Comparison of ENCODE assay signal across 9 mouse cellular contexts in genomic region chr14:19803623-19804022, GRCm38 (mm10). TPM values are rescaled to one million over a fixed set of nuclear protein-coding genes. Genes with fewer than 3 reads are reported as not detected.
DNase-seq lines count a peak whose midpoint lies in the region; ATAC-seq lines count a peak whose summit lies in the region.
"Had no signal": no experiment of that assay in that cellular context is flagged by ENCODE, and none has a peak within 500 bp of the region (broad histone marks: within the 10 kb centered on the region; RNA-seq: fewer than 3 reads in every experiment).

No protein-coding gene starts in this region.

- peaks cover 80% of the 10 kb centered on the region for H3K36me3 ChIP-seq in heart, embryonic 12.5 days
- peaks cover 21% of the 10 kb centered on the region for H3K36me3 ChIP-seq in liver, embryonic 12.5 days

- no peaks in the 10 kb centered on the region for H3K27me3 ChIP-seq in heart, embryonic 12.5 days (replicated peaks)
- no peaks in the 10 kb centered on the region for H3K27me3 ChIP-seq in liver, embryonic 12.5 days (replicated peaks)

- WGBS in heart, embryonic 12.5 days = 31% methylated on average over 10 of the region's 10 CpGs
- 33% methylated on average over 10 of the region's 10 CpGs for WGBS in liver, embryonic 12.5 days (ENCODE audit: insufficient replicate concordance)

- no peak overlapping the region for H3K4me2 ChIP-seq in heart, embryonic 12.5 days
- H3K4me2 ChIP-seq in liver, embryonic 12.5 days = peak overlapping the region; percentile 11; the same call in 1 of the 2 replicates

- H3K27ac ChIP-seq in heart, embryonic 12.5 days (ENCODE audit: poor library complexity, severe bottlenecking) = no peak overlapping the region
- H3K27ac ChIP-seq in liver, embryonic 12.5 days = no peak overlapping the region
- H3K27ac ChIP-seq: kidney, postnatal 0 days had no signal

- no peak for DNase-seq in heart, adult 18-20 months
- DNase-seq in 416B (ENCODE audit: low read depth) (peak; percentile 73), ZHBTc4 (ENCODE audit: low read depth, low spot score) (peak; percentile 86)
- DNase-seq in right cerebral cortex, postnatal 10 days (ENCODE audit: low spot score in 2 of 2) = no peak
- DNase-seq in urinary bladder, adult 18-20 months (ENCODE audit: low spot score in 2 of 2) = no peak

- H3K4me1 ChIP-seq in heart, embryonic 12.5 days (replicated peaks) = peaks cover 16% of the 10 kb centered on the region
- peaks cover 12% of the 10 kb centered on the region for H3K4me1 ChIP-seq in liver, embryonic 12.5 days

- ATAC-seq in heart, embryonic 12.5 days (ENCODE audit: insufficient number of reproducible peaks, low FRiP score) = peak; percentile 63; the same call in 1 of the 2 replicates
- peak; percentile 70 for ATAC-seq in liver, embryonic 12.5 days
- ATAC-seq in megakaryocyte, adult 5-6 weeks (ENCODE audit: poor library complexity, severe bottlenecking) = no peak

- H3K9me3 ChIP-seq in heart, embryonic 12.5 days (replicated peaks) = no peaks in the 10 kb centered on the region
- H3K9me3 ChIP-seq in liver, embryonic 12.5 days (replicated peaks) = no peaks in the 10 kb centered on the region

- H3K4me3 ChIP-seq in heart, embryonic 12.5 days = no peak overlapping the region
- H3K4me3 ChIP-seq in liver, embryonic 12.5 days = no peak overlapping the region

- H3K9ac ChIP-seq in heart, embryonic 12.5 days = no peak overlapping the region
- H3K9ac ChIP-seq in liver, embryonic 12.5 days = no peak overlapping the region

RNA-seq across cellular contexts. Expression of gene Rtraf, which starts 20.0 kb away (rescaled TPM):
- 184 and 193 TPM in 2 replicates for polyA plus RNA-seq in heart, embryonic 12.5 days (2016; fragmentation: Nextera tagmentation; extraction: Ambion mirVana)
- 10 to 100 TPM; 68.5 to 70.3 TPM for total RNA-seq in heart, adult 18-20 months (2021)
- polyA plus RNA-seq in liver, embryonic 12.5 days (2016; fragmentation: Nextera tagmentation; extraction: Ambion mirVana) = 118 and 123 TPM in 2 replicates
- total RNA-seq in megakaryocyte, adult 5-6 weeks (2015) = 128 and 137 TPM in 2 replicates
- total RNA-seq in megakaryocyte, adult 5-6 weeks (2017) = 102 and 108 TPM in 2 replicates

RNA-seq across cellular contexts. Expression of gene Nid2, which starts 52.6 kb away (rescaled TPM):
- 204 and 208 TPM in 2 replicates for polyA plus RNA-seq in heart, embryonic 12.5 days (2016; fragmentation: Nextera tagmentation; extraction: Ambion mirVana)
- total RNA-seq in heart, adult 18-20 months (2021) = 10 to 100 TPM; 17.1 to 18.9 TPM
- polyA plus RNA-seq in liver, embryonic 12.5 days (2016; fragmentation: Nextera tagmentation; extraction: Ambion mirVana) = 24.1 and 24.2 TPM in 2 replicates
- 0.27 and 0.34 TPM in 2 replicates for total RNA-seq in megakaryocyte, adult 5-6 weeks (2015)
- 0.45 and 2.2 TPM in 2 replicates for total RNA-seq in megakaryocyte, adult 5-6 weeks (2017)

Comparison
In these comparisons a context has a peak if more than half of its experiments do, and no peak if none do; other contexts are left out.
1. DNase-seq: peak in 416B (single experiment) and ZHBTc4 (single experiment); none in heart, adult 18-20 months (0 of 2), right cerebral cortex, postnatal 10 days (0 of 2) and urinary bladder, adult 18-20 months (0 of 2).
2. RNA of gene Nid2, which starts 52.6 kb away (total RNA-seq): 17.1 to 18.9 TPM in heart, adult 18-20 months; 0.27 to 2.2 TPM in megakaryocyte, adult 5-6 weeks; every median in the first group is over 4 times any median in the second.